Mouse (Mus musculus): ENCODE data around the gene Fads6. TPM values are rescaled to one million over a fixed set of nuclear protein-coding genes. Genes with fewer than 3 reads are reported as not detected.

Fads6 gene
- total RNA-seq, 1 experiment from 2014 or later: 0.73 TPM

DNA sequence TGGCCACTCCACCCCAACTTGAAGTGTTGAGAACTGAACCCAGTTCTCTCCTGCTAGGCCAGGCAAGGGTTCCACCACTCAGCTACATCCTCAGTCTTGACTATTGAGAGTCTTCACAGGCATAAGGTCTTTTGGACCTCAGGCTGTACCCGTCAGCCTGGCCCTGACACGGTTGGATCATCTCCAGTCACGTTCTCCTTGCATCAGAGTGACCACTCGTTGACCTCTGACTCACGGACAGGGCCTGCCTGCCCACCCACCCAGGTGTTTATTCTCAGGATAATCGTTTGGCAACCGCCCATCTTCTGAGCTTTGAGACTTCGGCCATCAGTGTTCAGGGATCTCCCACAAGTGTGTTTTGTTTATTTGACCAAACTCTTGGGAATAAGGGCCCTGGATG lies 5.7 kb upstream of the Fads6 start:
- ATAC-seq (replicated peaks; ENCODE audit: low read depth, poor library complexity, severe bottlenecking): no peak

DNA sequence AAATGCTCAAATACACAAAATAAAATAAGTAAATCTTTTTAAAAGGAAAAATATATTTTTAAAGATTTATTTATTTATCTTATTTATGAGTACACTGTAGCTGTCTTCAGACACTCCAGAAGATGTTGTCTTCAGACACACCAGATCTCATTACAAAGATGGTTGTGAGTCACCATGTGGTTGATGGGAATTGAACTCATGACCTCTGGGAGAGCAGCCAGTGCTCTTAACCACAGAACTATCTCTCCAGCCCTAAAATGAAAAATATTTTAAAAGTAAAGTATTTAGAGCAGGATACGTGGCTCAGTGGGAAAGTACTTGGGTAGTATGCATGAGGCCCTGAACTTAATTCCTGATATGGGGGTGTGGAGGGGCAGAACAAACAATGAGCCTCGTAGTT lies 3.9 kb upstream of the Fads6 start:
- no peak for ATAC-seq (replicated peaks; ENCODE audit: low read depth, poor library complexity, severe bottlenecking)

DNA sequence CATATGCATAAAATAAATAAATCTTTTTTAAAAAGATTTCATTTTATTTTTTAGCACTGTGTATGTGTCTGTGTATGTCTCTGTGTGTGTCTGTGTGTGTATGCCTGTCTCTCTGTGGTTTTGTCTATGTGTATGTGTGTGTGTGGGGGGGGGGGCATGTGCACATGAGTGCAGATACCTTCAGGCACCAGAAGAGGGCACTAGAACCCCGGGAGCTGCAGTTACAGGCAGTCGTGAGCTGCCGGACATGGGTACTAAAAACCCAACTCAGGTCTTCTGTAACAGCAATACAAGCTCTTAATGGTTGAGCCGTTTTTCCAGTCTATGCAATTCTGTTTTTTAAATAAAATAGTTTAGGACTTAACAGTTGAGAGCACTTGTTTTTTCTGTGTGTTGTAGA lies 3.3 kb upstream of the Fads6 start:
- ATAC-seq (replicated peaks; ENCODE audit: low read depth, poor library complexity, severe bottlenecking): no peak

DNA sequence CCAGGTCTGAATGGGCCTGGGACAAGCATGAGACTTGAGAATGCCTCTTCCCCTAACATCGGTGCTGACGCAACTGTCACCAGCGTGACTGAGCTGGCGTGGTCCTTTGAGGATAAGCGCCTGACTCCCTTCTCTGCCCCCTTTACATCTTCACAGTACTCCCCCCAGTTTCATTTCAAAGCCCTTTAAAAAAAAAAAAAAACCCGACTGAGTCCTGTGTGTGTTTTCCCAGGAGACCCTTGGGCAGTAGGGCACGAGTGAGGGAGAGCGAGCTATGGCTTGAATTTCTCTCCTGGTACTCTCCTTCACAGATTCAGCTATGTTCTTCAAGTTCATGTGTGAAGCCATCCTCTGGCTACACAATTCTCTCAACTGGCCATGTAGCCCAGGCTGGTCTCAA lies 697 bp upstream of the Fads6 start:
- ATAC-seq (replicated peaks; ENCODE audit: low read depth, poor library complexity, severe bottlenecking): no peak

DNA sequence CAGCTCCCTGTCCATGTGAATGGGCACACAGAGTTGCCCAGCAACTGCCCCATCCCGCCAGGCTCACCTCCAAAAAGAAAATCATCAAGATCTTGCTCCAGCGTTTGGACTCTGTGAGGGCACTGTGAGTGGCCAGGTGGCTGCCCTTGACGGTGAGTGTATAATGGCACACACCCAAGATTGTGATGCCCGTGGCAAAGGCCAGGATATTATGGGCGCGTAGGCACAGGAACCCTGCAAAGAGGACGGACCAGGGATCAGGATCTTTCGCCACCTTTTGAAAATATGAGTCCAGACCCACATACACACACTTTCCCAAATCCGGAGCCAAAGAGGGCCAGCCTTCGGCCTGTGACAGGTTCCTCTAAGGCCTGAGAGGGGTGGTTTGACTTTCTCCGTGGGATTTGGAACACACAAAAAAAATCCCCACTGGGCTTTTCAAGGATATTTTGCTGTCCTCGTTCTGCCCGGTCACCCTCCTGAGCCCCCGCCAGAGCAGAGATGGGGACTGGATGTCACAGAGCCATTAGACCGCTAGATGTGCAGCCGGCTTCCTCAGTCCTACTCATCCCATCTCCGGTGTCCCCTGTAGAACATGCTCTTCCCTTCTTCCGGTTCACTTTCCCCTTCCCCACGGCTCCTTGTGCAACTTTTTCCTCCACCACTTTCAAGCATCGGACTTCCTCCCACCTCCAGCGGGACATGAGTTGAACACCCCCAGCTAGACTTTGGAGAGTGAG lies 822 bp downstream of the Fads6 start:
- ATAC-seq (replicated peaks; ENCODE audit: low read depth, poor library complexity, severe bottlenecking): no peak

DNA sequence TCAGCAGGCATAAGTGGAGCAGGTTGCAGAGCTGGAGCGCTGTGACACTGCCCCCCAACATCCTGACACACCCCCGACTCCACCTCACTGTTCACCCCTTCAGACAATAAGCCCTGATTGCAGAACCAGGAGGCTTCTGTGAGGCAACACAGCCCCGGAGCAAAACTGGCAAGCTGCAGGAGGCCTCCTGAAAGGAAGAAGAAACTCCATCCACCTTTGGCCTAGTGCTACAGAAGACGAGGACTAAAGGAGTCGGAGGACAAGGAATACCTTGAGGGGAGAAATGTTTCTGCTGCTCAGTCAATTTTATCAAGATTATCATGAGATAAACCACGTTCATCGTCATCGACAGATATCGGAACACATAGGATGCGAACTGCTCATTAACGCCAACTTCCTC lies 1.5 kb downstream of the Fads6 start:
- ATAC-seq (replicated peaks; ENCODE audit: low read depth, poor library complexity, severe bottlenecking): no peak

DNA sequence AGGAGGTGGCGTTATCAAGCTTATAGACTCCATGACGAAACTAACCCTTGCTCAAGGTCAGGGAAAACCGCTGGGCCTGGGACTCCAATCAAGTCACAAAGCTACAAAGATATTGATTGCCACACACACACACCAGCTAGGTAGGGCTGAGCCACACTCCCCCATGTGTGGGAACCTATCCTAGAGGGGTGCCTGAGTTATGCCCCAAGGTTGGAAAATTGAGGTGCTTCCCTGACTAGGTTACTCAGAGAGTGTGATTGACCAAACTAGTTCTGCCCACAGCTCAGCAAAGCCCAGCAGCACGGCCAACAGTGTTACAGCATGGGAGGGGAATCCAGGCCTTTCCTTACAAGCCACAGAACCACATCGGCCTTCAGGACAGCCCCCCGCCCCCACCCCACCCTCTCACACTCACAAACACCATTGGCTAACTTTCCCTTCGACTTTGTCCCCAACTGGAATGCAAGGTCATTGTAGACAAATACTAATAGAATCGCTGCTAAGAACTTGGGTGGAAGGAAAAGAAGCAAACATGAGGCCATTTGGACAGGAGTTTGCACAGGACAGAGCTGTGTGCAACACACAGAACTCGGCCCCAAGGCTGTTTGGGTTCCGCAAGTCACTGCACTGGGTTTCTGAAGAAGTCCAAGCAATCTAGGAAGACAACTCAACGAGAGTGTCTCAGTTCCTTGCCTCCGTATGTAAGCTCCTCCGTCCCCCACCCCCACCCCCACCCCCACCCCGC lies 4.7 kb downstream of the Fads6 start:
- no peak for ATAC-seq (replicated peaks; ENCODE audit: low read depth, poor library complexity, severe bottlenecking)

DNA sequence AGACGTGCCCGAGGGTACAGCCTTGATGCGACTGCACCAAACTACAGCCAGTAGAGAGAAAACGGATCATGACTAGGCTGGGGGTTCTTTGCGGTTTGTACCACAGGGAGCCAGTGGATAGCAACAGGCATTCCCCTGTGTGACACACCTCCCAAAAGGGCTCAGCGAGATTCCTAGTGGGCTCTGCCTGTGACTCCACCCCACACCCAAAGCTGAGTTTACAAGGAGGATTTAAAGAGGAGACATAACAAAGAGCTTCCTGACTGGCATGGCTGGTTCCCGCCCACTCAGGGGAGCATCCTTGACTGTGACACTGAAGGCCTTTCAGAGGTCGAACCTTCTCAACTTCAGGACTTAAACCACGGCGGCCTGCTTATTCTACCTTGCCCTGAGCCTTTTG lies 6.0 kb downstream of the Fads6 start:
- ATAC-seq (replicated peaks; ENCODE audit: low read depth, poor library complexity, severe bottlenecking): no peak

DNA sequence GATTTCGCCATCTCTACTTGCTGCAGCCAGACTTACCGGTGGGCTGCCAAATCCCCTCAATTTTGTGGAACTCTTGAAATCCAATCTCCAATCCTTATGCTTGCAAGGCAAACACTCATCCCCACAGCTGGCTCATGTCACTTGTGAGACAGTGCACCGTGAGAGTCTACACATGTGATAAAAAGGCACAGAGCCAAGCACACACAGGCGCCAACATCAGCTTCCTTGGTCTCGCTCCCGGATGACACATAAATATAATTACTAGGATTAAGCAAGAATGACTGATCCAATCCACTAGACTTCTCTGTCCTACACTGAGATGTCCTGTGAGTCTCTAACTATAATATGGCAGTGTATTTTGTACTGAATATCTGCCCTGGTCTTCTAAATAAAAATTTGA lies 6.5 kb downstream of the Fads6 start:
- ATAC-seq (replicated peaks; ENCODE audit: low read depth, poor library complexity, severe bottlenecking): no peak

DNA sequence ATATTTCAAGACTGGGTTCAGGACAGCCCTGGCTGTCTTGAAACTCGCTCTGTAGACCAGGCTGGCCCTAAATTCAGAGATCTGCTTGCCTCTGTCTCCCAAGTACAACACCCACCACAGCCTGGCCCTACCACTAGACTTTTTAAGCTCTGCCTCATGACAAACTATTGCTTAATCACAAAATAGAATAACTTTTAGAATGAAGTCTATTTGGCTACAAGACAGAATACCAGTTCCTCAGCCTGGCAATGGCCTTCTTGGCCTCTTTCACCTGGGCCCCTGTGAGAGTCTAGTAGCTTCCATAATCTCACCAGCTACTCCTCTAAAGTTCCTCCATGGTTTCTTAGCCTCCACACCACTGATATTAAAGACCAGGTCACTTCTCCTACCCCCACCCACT lies 7.1 kb downstream of the Fads6 start:
- no peak for ATAC-seq (replicated peaks; ENCODE audit: low read depth, poor library complexity, severe bottlenecking)

DNA sequence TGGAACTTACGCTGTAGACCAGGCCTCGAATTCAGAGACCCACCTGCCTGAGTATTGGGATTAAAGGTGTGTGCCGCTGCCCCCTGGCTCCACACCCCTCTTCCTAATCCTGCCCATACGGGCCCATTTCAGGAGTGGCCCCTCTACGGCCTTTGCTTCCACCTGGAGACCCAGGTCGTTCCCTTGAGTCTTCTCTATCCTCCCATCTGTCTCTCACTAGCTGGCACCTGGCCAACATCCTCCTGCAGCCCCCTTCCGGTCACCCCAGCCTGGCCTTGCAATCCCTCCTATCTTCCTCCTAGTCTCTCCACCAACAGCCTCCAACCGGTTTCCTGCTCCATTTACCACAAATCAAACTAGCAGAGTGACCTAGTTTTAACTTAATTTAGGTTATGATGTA lies 7.6 kb downstream of the Fads6 start:
- no peak for ATAC-seq (replicated peaks; ENCODE audit: low read depth, poor library complexity, severe bottlenecking)

DNA sequence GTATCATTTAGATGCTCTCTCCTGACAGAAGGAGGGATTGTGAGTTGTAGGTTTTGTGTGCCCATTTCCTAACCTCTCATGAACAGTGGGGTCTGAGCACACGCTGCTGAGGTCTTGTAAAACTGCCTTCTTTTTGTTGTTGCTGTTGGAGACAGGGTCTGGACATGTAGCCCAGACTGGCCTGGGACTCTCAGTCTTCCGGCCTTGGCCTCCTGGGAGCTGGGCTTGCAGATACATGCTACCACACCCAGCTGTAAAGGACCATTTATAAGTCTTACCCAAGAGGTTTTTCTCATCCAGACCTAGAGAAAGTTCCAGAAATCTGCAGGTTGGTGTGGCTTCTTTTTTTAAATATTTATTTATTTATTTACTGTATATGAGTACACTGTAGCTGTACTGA lies 9.2 kb downstream of the Fads6 start:
- no peak for ATAC-seq (replicated peaks; ENCODE audit: low read depth, poor library complexity, severe bottlenecking)

DNA sequence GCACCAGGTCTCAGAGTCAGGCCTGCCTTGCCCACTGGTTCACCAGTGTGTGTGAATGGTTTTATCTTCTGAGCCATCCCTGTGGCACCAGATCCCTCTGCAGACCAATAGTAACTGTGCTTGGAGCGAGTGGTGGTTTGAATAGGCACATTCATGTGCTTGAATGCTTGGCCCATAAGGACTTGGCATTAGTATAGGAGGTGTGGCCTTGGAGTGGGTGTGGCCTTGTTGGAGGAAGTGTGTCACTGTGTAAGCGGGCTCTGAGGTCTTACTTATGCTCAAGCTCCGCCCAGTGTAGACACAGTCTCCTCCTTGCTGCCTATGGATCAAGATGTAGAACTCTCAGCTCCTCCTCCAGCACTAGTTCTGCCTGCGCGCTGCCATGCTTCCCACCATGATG lies 10.1 kb downstream of the Fads6 start:
- no peak for ATAC-seq (replicated peaks; ENCODE audit: low read depth, poor library complexity, severe bottlenecking)

DNA sequence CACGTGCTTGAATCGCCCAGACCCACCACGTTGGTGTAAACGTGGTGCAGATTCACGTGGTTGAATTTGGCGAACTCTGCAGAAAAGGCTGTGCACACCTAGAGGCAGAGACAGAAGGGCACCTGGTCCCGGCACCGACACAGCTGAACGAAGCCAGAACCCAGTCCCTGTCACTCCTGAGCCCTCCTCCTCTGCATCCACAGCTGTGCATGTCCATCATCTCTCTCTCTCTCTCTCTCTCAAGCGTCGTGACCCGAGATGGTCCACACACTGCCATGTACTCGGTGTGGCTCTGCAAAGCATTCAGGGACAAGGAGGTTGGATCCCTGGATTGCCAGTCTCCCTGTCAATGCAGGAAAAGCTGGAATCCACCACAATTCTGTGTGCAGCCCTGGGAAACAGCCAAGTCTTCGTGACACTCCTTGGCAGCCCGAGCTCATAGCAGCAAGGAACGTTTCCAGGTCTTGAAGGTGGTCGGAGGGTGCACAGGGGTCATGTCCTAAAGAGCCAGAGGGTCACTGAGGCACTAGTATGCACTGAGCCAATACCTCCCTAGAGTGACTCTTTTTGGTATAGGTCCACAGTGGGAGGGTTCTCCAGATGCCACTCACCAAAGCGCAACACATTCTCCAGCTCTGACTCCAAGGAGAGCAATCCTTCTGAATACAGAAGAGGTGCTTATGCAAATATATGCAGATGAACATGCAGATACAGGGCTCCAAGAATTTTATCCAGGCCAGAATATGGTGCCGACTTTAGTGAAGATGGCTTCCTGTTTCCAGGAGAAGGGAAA lies 11.1 kb downstream of the Fads6 start:
- ATAC-seq (replicated peaks; ENCODE audit: low read depth, poor library complexity, severe bottlenecking): no peak

DNA sequence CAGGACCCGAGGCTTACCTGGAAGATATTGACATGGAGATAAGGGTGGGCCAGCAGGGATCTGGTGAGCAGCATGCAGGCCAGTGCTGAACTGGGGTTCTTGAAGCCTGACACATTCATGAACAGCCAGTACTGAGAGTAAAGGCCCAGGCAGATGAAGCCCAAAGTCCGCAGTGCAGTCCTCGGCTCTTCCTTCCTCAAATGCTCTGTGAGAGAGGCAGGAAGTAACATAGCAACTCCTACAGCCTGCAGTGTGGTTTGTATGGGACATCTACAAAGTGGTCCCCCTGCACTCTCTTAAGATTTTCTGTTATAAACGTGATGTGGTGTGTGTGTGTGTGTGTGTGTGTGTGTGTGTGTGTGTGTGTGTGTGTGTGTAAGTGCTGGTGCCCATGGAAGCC lies 12.2 kb downstream of the Fads6 start:
- peak; percentile 74 for ATAC-seq (replicated peaks; ENCODE audit: low read depth, poor library complexity, severe bottlenecking)

DNA sequence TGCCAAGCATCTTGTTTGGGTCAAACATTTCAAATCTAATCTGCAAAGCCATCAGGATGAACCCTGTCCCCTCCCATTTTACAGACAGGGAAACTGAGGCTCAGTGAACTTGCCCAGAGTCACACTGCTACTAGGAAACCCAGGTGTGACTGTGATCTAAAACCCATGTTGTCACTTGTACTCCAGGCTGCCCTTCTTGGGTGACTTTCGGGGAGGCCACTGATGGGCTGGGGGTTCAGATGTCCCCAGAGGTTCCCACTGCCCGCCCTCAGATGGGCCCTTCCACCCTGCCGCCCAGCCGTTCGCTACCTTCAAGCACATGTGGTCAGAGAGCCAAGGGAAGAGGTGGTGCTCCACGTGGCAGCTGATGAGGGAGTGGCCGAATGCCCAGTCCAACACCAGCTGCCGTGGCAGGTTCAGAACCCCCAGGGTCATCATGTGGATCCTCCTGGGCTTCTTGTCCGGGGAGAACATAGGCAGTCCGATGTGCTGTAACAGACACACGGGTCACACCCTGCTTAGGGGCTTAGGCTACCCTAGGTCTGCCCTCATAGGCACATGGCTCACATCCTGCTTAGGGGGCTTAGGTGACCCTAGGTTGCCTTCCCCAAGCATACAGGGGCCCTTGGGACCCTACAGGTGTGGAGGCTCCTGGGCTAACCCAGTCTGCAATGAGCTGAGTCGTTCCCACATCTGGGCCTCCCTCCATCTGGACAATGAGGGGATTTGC lies 13.4 kb downstream of the Fads6 start:
- ATAC-seq (replicated peaks; ENCODE audit: low read depth, poor library complexity, severe bottlenecking): no peak

DNA sequence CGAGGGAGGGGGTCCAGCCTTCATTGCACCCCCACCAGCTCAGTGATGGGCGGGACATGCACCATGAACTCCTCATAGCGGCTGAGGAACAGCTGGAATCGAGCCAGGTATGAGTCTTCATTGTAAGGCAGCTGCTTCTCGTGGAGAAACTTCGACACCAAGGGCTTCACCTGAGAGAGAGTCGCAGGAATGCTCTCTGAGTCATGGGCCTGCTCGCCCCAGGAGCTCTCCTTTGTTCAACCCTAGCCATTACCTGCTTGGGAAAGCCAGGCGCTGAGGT lies 14.0 kb downstream of the Fads6 start:
- ATAC-seq (replicated peaks; ENCODE audit: low read depth, poor library complexity, severe bottlenecking): no peak

DNA sequence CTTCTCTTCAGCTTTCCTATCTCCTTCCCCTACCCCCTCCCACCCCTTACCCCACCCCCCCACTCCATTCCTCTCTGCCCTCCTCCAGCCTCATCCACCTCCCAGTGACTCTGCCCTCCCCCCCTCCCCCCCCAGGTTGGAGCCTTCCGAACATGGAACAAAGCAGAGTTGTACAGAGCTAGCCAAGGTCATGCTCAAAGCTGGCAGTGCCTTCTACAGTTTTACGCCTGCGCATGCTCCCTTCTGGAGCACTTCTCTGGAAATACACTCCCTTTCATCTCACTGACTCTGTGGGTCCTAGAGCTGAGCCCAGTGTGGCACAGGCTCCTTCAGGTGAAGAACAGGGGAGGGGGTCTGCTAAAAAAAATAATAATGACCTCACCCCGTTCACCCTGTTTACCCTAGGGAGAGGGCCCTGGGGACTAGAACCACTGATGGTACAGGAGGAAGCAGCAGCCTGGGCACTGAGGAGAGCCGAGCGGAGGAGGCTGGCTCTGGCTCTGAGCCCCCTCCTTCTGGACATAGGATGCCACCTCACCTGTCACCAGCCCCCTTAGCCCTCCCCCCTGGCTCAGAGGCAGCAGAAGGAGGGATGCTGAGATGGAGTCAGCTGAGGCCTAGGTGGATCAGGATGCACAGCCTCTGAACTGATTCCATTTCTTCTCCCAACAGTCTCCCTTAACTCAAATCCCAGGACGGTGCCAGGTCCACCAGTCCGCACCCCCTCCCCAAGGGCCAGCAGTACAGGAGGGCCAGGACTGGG lies 14.6 kb downstream of the Fads6 start:
- no peak for ATAC-seq (replicated peaks; ENCODE audit: low read depth, poor library complexity, severe bottlenecking)

DNA sequence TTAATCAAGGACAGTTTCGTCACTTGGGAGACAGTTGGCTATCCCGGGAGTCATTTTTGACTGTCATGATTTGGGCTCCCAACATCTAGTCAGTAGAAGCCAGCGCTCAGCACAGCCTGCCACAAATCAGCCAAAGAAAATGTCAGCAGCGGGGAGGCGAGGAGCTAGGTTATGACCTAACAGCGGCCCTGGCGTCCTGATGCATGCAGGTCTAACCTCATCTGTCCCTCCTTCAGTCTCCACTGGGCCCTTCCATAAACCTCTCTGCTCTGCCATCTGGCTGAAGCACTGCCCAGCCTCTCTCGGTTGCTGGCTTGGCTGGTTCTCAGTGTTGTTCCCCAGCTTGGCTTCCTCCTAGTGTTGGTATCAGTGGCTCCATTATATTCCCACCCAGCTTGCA lies 15.2 kb downstream of the Fads6 start:
- no peak for ATAC-seq (replicated peaks; ENCODE audit: low read depth, poor library complexity, severe bottlenecking)

DNA sequence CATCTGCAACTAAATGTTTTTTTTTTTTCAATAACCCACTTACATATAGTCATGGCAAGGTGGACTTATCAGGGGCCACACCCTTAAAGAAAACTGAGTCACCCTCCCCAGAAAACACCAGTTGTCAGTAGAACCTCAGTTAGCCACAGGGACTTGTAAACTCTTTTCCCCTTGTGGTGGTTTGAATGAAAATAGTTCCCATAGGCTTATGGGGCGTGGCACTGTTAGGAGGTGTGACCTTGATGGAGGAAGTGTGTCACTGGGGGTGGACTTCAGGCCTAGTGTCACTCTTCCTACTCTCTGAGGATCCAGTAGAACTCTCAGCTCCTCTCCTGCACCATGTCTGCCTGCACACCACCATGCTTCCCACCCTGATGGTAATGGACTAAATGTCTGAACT lies 17.7 kb downstream of the Fads6 start:
- peak; percentile 27; the same call in 1 of the 2 replicates for ATAC-seq (replicated peaks; ENCODE audit: low read depth, poor library complexity, severe bottlenecking)
